Mouse (Mus musculus): Measurements from ENCODE around the gene Krt33a.

The Krt33a gene

GRCm38 (mm10) chr11:100016112-100016511 lies at the start of gene Krt33a:
Krt33a (minus strand) TSS chr11:100016212.
- no peak for DNase-seq

DNA sequence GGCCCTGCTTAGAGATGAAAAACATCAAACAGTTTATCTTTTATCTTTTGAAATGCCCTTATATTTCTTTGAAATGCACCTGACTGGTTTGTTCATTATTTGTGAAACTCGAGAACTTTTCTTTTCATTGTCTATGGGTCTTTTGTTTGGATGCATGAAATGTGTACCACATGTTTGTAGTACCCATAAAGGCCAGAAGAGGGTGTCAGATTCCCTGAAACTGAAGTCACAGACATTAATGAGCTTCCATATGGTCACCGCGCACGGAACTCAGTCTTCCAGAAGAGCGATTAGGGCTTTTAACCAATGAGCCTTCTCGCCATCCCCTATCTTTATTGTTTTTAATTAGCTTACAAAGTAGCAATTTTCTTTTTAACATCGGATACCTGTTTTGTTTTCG lies 42.9 kb upstream of the Krt33a start:
- no peak for DNase-seq

DNA sequence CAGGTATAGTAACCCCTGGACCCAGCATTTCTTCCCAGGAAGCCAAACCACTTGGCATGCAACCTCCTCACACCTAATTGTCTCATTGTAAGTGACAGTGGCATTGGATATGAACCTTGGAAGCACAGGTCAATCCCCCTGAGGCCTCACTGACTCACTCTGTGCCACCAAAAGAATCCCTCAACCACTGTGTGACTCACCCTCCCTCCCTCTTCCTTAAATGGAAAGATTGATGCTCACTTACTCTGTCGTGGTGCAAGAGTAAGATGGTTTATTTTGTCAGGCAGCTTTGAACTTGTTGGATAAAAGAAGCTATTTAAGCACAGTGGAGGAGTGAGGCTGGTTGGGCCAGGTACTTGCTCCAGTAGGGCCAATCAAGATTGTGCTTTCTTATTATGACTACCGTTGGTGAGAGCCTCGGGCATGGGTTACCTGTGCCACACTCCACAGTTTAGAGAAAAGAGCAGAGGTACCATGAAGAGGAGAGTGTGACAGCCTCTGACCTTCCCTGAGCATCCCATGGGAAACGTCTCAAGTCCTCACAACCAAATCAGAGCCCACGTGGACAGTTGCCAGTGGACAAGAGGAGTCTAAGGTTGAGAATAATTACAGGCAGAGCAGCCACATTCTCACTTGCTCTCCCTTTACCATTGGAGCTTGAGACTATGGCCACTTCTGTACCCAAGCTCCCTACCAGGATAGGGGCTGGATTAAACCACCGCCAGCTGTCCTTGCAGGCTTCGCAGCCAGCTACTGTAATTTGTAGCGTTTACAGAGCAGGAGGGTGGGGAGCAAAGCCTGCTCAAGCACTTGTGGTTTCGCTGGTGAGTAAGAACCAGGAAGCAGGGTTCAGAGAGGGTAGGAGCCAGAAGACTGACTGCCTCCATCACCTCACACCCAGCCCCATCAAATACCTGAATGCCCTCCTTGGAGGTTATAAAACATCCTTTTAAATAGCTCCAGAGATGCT lies 40.0 kb upstream of the Krt33a start:
- DNase-seq, result no peak

DNA sequence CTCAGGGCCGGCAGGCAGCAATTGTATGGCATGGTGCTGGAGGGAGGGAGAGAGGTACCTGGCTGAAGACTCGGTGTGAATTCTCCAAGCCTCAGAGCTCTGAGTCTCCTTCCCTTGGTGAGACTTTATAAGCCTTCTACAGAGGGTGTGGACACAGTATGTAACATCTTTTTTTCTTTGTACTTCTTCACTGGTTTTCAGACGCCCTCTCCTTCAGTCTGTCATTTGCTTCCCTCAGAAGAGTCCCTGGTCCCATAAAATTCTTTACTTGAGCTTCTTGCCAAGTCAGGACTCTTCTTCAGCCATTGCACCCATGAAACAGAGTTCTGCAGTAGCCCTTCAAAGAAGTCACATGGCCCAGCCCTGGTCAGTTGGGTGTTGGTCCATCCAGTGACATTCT lies 34.4 kb upstream of the Krt33a start, which contains the start of gene Krt31:
Krt31 (minus strand) TSS at position 101 of the 400 bp plus-strand sequence.
- DNase-seq, result no peak

DNA sequence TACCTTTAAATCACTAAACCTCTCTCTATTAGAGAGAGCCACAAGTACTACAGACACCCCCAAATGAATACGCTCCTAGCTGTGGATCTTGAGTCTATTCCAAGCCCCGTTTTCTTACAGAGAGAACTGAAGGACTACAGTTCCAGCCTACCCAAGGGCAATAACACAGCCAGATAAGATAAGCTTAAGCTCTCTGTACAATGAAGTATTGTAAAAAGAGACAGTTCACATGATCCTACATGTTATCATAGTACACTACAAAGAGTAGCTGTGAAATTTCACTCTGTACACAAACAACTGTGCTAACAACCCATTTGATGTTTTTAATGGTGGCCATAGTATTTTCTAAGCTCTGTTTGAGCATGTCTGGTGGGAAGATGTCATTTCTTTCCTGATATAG lies 31.2 kb upstream of the Krt33a start:
- no peak for DNase-seq

DNA sequence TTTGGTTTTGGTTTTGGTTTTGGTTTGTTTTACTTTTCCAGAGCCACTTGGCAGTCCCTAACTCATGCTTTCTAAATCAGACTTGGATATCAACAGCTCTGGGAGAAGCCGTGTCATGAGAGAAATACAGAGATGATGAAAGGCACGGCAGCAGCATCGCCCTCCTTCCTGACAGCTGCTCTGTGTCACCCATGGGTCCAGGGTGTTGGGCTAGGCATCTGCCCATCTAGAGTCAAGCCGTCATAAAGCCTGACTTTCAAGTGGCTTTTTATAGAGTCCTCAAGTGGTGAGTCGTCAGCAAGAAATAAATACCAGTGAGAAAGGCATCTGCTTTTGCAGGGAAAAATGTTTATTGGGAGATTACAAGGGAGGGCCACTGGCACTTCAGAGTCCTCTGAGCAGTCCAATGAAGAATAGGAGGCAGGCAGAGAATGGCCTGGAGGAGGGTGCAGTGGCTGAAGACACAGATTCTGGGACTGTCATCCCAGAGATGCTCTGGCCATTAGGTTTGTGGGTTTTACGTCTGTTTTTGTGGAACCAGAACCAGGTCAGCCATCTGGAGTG lies 30.4 kb upstream of the Krt33a start:
- DNase-seq, result peak; percentile 3

GRCm38 (mm10) chr11:100041454-100041853 lies 25.4 kb upstream of the Krt33a start, which contains the start of gene Krt34:
Krt34 (minus strand) TSS chr11:100041554.
- DNase-seq, result no peak

GRCm38 (mm10) chr11:100029768-100030167 lies 13.8 kb upstream of the Krt33a start, which contains the start of gene Krt33b:
Krt33b (minus strand) TSS chr11:100029868.
- DNase-seq, result no peak

- no peak for DNase-seq
These were observed 5.4 kb upstream of the Krt33a start for GRCm38 (mm10) chr11:100021438-100021837.

DNA sequence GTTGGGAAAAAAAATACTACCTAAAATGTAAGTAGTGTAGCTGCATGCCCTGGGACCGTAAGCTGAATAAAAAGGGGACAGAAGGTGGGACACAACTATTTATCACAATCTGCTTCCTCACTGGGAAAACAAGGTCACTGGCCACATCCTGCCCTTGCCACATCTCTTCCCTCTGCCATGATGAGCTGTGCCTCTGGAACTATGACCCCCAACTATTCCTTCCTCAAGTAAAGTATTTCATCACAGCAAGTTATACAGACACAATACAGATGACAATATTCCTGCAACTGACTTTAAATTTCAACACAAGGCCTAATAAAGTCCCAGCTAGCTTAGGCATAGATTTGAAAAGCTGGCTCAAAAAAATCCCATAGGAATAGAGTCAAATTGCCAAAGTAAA lies 3.5 kb upstream of the Krt33a start:
- no peak for DNase-seq

GRCm38 (mm10) chr11:100013691-100014171 lies 2.3 kb downstream of the Krt33a start:
- DNase-seq, result peak; percentile 17

GRCm38 (mm10) chr11:100010682-100011081 lies 5.3 kb downstream of the Krt33a start:
- DNase-seq, result no peak

- DNase-seq, result no peak
These were observed 7.7 kb downstream of the Krt33a start for GRCm38 (mm10) chr11:100008336-100008735.

- no peak for DNase-seq
These were observed 9.4 kb downstream of the Krt33a start for GRCm38 (mm10) chr11:100006624-100007023.

- DNase-seq, result no peak
These were observed 10.1 kb downstream of the Krt33a start for GRCm38 (mm10) chr11:100005905-100006304.

GRCm38 (mm10) chr11:100004846-100005245 lies 11.2 kb downstream of the Krt33a start:
- peak; percentile 67 for DNase-seq

GRCm38 (mm10) chr11:99999091-99999490 lies 16.9 kb downstream of the Krt33a start:
- DNase-seq, result no peak

GRCm38 (mm10) chr11:99994384-99994661 lies 21.7 kb downstream of the Krt33a start:
- no peak for DNase-seq

GRCm38 (mm10) chr11:99993620-99994383 lies 22.2 kb downstream of the Krt33a start, which contains the start of gene Krtap17-1:
Krtap17-1 (minus strand) TSS chr11:99993994.
- no peak for DNase-seq

DNA sequence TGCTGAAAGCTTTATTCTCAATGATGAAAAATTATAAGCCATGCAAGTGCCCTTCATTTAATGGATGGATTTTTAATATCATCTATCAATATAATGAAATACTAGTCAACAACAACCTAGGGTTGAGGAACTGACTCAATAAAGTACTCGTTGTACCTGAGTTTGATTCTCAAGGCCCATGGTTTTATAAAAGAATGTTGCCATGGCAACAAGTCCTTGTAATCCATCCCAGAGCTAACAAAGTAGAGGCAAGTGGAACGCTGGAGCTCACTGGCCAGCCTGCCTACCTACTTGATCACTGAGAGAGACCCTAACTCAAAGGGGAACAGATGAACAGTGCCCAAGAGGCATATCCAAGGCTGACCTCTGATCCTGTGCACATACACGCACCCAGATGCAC lies 25.4 kb downstream of the Krt33a start:
- DNase-seq, result no peak

GRCm38 (mm10) chr11:99989881-99990405 lies 26.1 kb downstream of the Krt33a start:
- DNase-seq, result no peak

- no peak for DNase-seq
These were observed 27.5 kb downstream of the Krt33a start for GRCm38 (mm10) chr11:99988530-99988929.

- no peak for DNase-seq
These were observed 29.8 kb downstream of the Krt33a start, which contains the start of gene Krtap16-1 for GRCm38 (mm10) chr11:99986180-99986647. Krtap16-1 (minus strand) TSS chr11:99986597.
